8 mouse cellular contexts compared by ENCODE assay signal in the genomic region with DNA sequence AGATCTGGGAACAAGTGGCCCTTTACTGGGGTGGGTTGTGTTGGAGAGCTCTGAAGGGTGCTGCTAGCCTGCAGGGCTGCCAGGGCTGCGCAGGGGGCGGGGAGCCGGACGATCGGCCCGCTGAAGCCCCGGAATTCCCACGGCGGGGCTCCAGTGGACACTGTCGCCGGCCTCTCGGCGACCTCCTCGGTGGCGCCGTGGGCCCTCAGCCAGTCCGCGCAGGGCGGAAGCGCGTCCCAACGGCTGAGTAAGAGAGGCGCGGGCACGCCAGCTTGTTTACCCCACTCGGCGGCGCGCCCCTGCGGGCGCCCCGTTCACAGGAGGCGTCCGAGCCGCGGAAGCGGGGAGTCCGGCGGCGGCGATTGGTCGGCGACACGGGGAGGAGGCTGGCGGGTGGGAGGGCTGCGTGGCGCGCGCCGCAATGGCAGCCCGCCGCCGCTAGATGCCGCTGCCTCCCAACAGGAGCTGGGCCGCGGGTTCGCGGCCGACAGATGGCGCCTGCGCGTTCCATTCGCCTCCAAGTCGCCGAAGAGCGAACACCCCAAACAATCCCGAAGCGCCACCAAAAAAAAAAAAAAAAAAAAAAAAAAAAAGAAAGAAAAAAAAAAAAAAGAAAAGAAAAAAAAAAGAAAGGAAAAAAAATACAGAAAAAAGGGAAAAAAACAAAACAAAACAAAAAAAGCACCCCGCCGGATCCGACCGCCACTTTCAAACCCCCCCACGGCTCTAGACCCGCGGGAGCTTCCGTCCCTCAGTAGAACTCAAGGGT. TPM values are rescaled to one million over a fixed set of nuclear protein-coding genes. Genes with fewer than 3 reads are reported as not detected.
DNase-seq lines count a peak whose midpoint lies in the region; ATAC-seq and TF ChIP-seq lines count a peak whose summit lies in the region.

Gene Stag2, plus strand, starts transcription at position 530 of the 769 bp plus-strand sequence.

- no peaks in the 10 kb centered on the region for H3K36me3 ChIP-seq in C2C12 (ENCODE audit: control insufficient read depth, insufficient read depth)
- H3K36me3 ChIP-seq in heart, embryonic 10.5 days: no peaks in the 10 kb centered on the region
- no peaks in the 10 kb centered on the region for H3K36me3 ChIP-seq in kidney, embryonic 15.5 days
- no peaks in the 10 kb centered on the region for H3K36me3 ChIP-seq in liver, embryonic 11.5 days (ENCODE audit: control insufficient read depth, insufficient read depth, low read length)
- H3K36me3 ChIP-seq in splenic B cell, adult 2 months (ENCODE audit: control insufficient read depth, insufficient read depth, low read length, poor library complexity, severe bottlenecking): no peaks in the 10 kb centered on the region

- H3K27ac ChIP-seq in embryonic fibroblast, embryonic 13.5 days (ENCODE audit: insufficient read depth, low read length): peak within 1 kb of the TSS; percentile 99
- H3K27ac ChIP-seq in heart, embryonic 10.5 days: peak within 1 kb of the TSS; percentile 98
- H3K27ac ChIP-seq in kidney, embryonic 15.5 days: peak within 1 kb of the TSS; percentile 98
- peak within 1 kb of the TSS; percentile 97 for H3K27ac ChIP-seq in liver, embryonic 11.5 days (ENCODE audit: low read depth, low read length)

- peak within 1 kb of the TSS; percentile 90 for H3K9ac ChIP-seq in kidney, embryonic 15.5 days
- H3K9ac ChIP-seq in liver, embryonic 11.5 days (ENCODE audit: low read depth, low read length): peak within 1 kb of the TSS; percentile 95

- peaks cover 33% of the 10 kb centered on the region for H3K79me2 ChIP-seq in C2C12 (ENCODE audit: control insufficient read depth, insufficient read depth)

- H3K79me3 ChIP-seq in C2C12 (ENCODE audit: low read depth): peaks cover 28% of the 10 kb centered on the region

- no peaks in the 10 kb centered on the region for H3K9me3 ChIP-seq in heart, embryonic 10.5 days
- H3K9me3 ChIP-seq in kidney, embryonic 15.5 days (replicated peaks): no peaks in the 10 kb centered on the region
- H3K9me3 ChIP-seq in liver, embryonic 11.5 days (ENCODE audit: control insufficient read depth, low read length): no peaks in the 10 kb centered on the region

- no peaks in the 10 kb centered on the region for H3K27me3 ChIP-seq in C2C12 (ENCODE audit: control insufficient read depth, insufficient read depth, insufficient read length)
- no peaks in the 10 kb centered on the region for H3K27me3 ChIP-seq in heart, embryonic 10.5 days (ENCODE audit: insufficient read depth, poor library complexity, severe bottlenecking)
- H3K27me3 ChIP-seq in kidney, embryonic 15.5 days: no peaks in the 10 kb centered on the region
- no peaks in the 10 kb centered on the region for H3K27me3 ChIP-seq in liver, embryonic 11.5 days (replicated peaks; ENCODE audit: control insufficient read depth, insufficient read depth, low read length)
- H3K27me3 ChIP-seq in splenic B cell, adult 2 months (ENCODE audit: control insufficient read depth, insufficient read depth, low read length, poor library complexity, severe bottlenecking): no peaks in the 10 kb centered on the region

- peak; percentile 85 for ATAC-seq in kidney, embryonic 15.5 days (replicated peaks; ENCODE audit: low FRiP score)
- peak; percentile 81 for ATAC-seq in liver, embryonic 11.5 days (replicated peaks; ENCODE audit: low FRiP score)

- WGBS in heart, embryonic 10.5 days: 9% methylated on average over 70 of the region's 76 CpGs
- WGBS in kidney, embryonic 15.5 days: 13% methylated on average over 76 of the region's 76 CpGs
- 4% methylated on average over 47 of the region's 76 CpGs for WGBS in liver, embryonic 11.5 days

- peak; percentile 93 for DNase-seq in brain, adult 2 months (ENCODE audit: low read depth, low spot score)
- peak; percentile 93 for DNase-seq in heart, embryonic 10.5 days (ENCODE audit: low spot score)
- peak; percentile 84 for DNase-seq in liver, embryonic 11.5 days (ENCODE audit: low spot score)
- peak; percentile 94 for DNase-seq in naive thymus-derived CD4-positive, alpha-beta T cell, adult 2 months (ENCODE audit: low read depth)
- peak; percentile 91 for DNase-seq in splenic B cell, adult 2 months (ENCODE audit: low read depth, low spot score)

- no peak; the same call in 1 of the 2 replicates for TF ChIP-seq POLR2A in embryonic fibroblast, embryonic 13.5 days (IDR thresholded peaks at IDR 0.05; ENCODE audit: low read depth, low read length)

- H3K4me2 ChIP-seq in kidney, embryonic 15.5 days: peak within 1 kb of the TSS; percentile 55
- peak within 1 kb of the TSS; percentile 62 for H3K4me2 ChIP-seq in liver, embryonic 11.5 days

- peaks cover 3% of the 10 kb centered on the region; the same call in 1 of the 2 replicates for H3K4me1 ChIP-seq in embryonic fibroblast, embryonic 13.5 days (ENCODE audit: control insufficient read depth, insufficient read depth, low read length)
- peaks cover 6% of the 10 kb centered on the region; the same call in 1 of the 2 replicates for H3K4me1 ChIP-seq in heart, embryonic 10.5 days
- 0 out of 2 replicates have a peak, but pooled peaks cover 5% of the 10 kb centered on the region for H3K4me1 ChIP-seq in kidney, embryonic 15.5 days
- no peaks in the 10 kb centered on the region for H3K4me1 ChIP-seq in liver, embryonic 11.5 days (replicated peaks; ENCODE audit: control insufficient read depth, insufficient read depth, low read length)

- peak within 1 kb of the TSS; percentile 90 for H3ac ChIP-seq in C2C12 (ENCODE audit: control insufficient read depth, insufficient read length, low read depth)

- peak; percentile 99 for TF ChIP-seq CTCF in C2C12 (IDR thresholded peaks at IDR 0.05; ENCODE audit: control insufficient read depth, insufficient read depth, insufficient read length)
- TF ChIP-seq CTCF in embryonic fibroblast, embryonic 13.5 days (IDR thresholded peaks at IDR 0.05; ENCODE audit: borderline replicate concordance, insufficient read depth, low read length): peak; percentile 63

- peak within 1 kb of the TSS; percentile 43 for H3K4me3 ChIP-seq in C2C12 (ENCODE audit: insufficient read depth, poor library complexity, severe bottlenecking)
- peak within 1 kb of the TSS; percentile 84 for H3K4me3 ChIP-seq in embryonic fibroblast, embryonic 13.5 days (ENCODE audit: insufficient read depth, low read length)
- H3K4me3 ChIP-seq in heart, embryonic 10.5 days: peak within 1 kb of the TSS; percentile 72
- H3K4me3 ChIP-seq in kidney, embryonic 15.5 days (replicated peaks): peak within 1 kb of the TSS; percentile 63
- peak within 1 kb of the TSS; percentile 70 for H3K4me3 ChIP-seq in liver, embryonic 11.5 days (ENCODE audit: low read depth, low read length)

TF ChIP-seq in C2C12, 6 proteins besides CTCF, POLR2A, EP300 and RAD21:
- TF ChIP-seq FOSL1 (IDR thresholded peaks at IDR 0.05; ENCODE audit: insufficient read depth, low read length, poor library complexity, severe bottlenecking): no peak
- no peak for TF ChIP-seq MAX (IDR thresholded peaks at IDR 0.05)
- TF ChIP-seq MYOG (IDR thresholded peaks at IDR 0.05; ENCODE audit: control insufficient read depth, extremely low read depth, insufficient read length): no peak
- no peak for TF ChIP-seq USF1 (IDR thresholded peaks at IDR 0.05; ENCODE audit: low read depth)
- no peak for TF ChIP-seq MYOD1 (IDR thresholded peaks at IDR 0.05; ENCODE audit: control insufficient read depth, insufficient read length, low read depth)
- TF ChIP-seq CEBPB (IDR thresholded peaks at IDR 0.05; ENCODE audit: low read depth): no peak

RNA-seq across cellular contexts. Expression of gene Stag2, which starts in this region (rescaled TPM):
- 8.4 TPM for polyA plus RNA-seq in C2C12 (2012; fragmentation: generic; extraction: Trizol)
- 60.8 and 75.8 TPM in 2 replicates for polyA plus RNA-seq in embryonic fibroblast, embryonic 13.5 days (2011; ENCODE audit: insufficient read length, low read depth, missing spikeins)
- 35.0 and 39.6 TPM in 2 replicates for polyA plus RNA-seq in heart, embryonic 10.5 days (2016; fragmentation: Nextera tagmentation; extraction: Ambion mirVana)
- polyA plus RNA-seq in kidney, embryonic 15.5 days (2015; fragmentation: Nextera tagmentation; extraction: Ambion mirVana): 41.9 and 47.1 TPM in 2 replicates
- polyA plus RNA-seq in liver, embryonic 11.5 days (2014; fragmentation: Nextera tagmentation; extraction: Ambion mirVana): 56.9 and 65.9 TPM in 2 replicates

Comparison
In these comparisons a context has a peak if more than half of its experiments do, and no peak if none do; other contexts are left out.
1. Peak in every context shown above with its lines: DNase-seq, ATAC-seq, H3K4me3 ChIP-seq and H3K27ac ChIP-seq.